Mouse (Mus musculus): ENCODE results near the gene Glrx2. TPM values are rescaled to one million over a fixed set of nuclear protein-coding genes. Genes with fewer than 3 reads are reported as not detected.
A peak's percentile ranks its signal among the peaks of the same experiment; 100 is the strongest.

Gene Glrx2
- polyA plus RNA-seq, 1 experiment = 107 TPM

GRCm38 (mm10) chr1:143739361-143740350, 23.5 kb downstream of the Glrx2 start:
- Histone ChIP-seq H3K27ac (ENCODE audit: insufficient read depth, low read length) (peak overlapping the region; percentile 88), H3K4me3 (ENCODE audit: insufficient read depth, low read length) (peak overlapping the region; percentile 43), H3K4me1 (ENCODE audit: control insufficient read depth, insufficient read depth, low read length) (peaks cover 2% of the 10 kb centered on the region; the same call in 1 of the 2 replicates)
- TF ChIP-seq CTCF (IDR thresholded peaks at IDR 0.05; ENCODE audit: extremely low read depth, insufficient read depth, low read length) (no peak), POLR2A (IDR thresholded peaks at IDR 0.05; ENCODE audit: extremely low read depth, insufficient read depth, low read length) (peak; percentile 39; the same call in 1 of the 2 replicates)

GRCm38 (mm10) chr1:143740581-143740980, 24.4 kb downstream of the Glrx2 start:
- H3K27ac ChIP-seq (ENCODE audit: insufficient read depth, low read length) = no peak overlapping the region
- TF ChIP-seq POLR2A (IDR thresholded peaks at IDR 0.05; ENCODE audit: extremely low read depth, insufficient read depth, low read length) (no peak), CTCF (IDR thresholded peaks at IDR 0.05; ENCODE audit: extremely low read depth, insufficient read depth, low read length) (no peak)
- H3K4me1 ChIP-seq (ENCODE audit: control insufficient read depth, insufficient read depth, low read length) = peaks cover 2% of the 10 kb centered on the region; the same call in 1 of the 2 replicates
- H3K4me3 ChIP-seq (ENCODE audit: insufficient read depth, low read length) = peak overlapping the region; percentile 43; the same call in 1 of the 2 replicates

- Histone ChIP-seq H3K27ac (ENCODE audit: insufficient read depth, low read length) (no peak overlapping the region), H3K4me1 (ENCODE audit: control insufficient read depth, insufficient read depth, low read length) (peaks cover 2% of the 10 kb centered on the region; the same call in 1 of the 2 replicates), H3K4me3 (ENCODE audit: insufficient read depth, low read length) (no peak overlapping the region)
- TF ChIP-seq POLR2A (IDR thresholded peaks at IDR 0.05; ENCODE audit: extremely low read depth, insufficient read depth, low read length) = no peak
- TF ChIP-seq CTCF (IDR thresholded peaks at IDR 0.05; ENCODE audit: extremely low read depth, insufficient read depth, low read length) = no peak
Observed at GRCm38 (mm10) chr1:143741331-143741730, 25.2 kb downstream of the Glrx2 start.

GRCm38 (mm10) chr1:143742186-143742585, 26.0 kb downstream of the Glrx2 start:
- Histone ChIP-seq H3K4me1 (ENCODE audit: control insufficient read depth, insufficient read depth, low read length) (peaks cover 2% of the 10 kb centered on the region; the same call in 1 of the 2 replicates), H3K4me3 (ENCODE audit: insufficient read depth, low read length) (no peak overlapping the region), H3K27ac (ENCODE audit: insufficient read depth, low read length) (no peak overlapping the region)
- TF ChIP-seq CTCF (IDR thresholded peaks at IDR 0.05; ENCODE audit: extremely low read depth, insufficient read depth, low read length) = no peak
- TF ChIP-seq POLR2A (IDR thresholded peaks at IDR 0.05; ENCODE audit: extremely low read depth, insufficient read depth, low read length) = no peak

GRCm38 (mm10) chr1:143745871-143746270, 29.7 kb downstream of the Glrx2 start:
- H3K4me1 ChIP-seq (ENCODE audit: control insufficient read depth, insufficient read depth, low read length) = peaks cover under 1% of the 10 kb centered on the region; the same call in 1 of the 2 replicates
- TF ChIP-seq CTCF (IDR thresholded peaks at IDR 0.05; ENCODE audit: extremely low read depth, insufficient read depth, low read length) (no peak), POLR2A (IDR thresholded peaks at IDR 0.05; ENCODE audit: extremely low read depth, insufficient read depth, low read length) (no peak)
- no peak overlapping the region for H3K4me3 ChIP-seq (ENCODE audit: insufficient read depth, low read length)
- H3K27ac ChIP-seq (ENCODE audit: insufficient read depth, low read length) = no peak overlapping the region

GRCm38 (mm10) chr1:143762159-143762558, 46.0 kb downstream of the Glrx2 start:
- Histone ChIP-seq H3K4me3 (ENCODE audit: insufficient read depth, low read length) (no peak overlapping the region), H3K4me1 (ENCODE audit: control insufficient read depth, insufficient read depth, low read length) (no peaks in the 10 kb centered on the region), H3K27ac (ENCODE audit: insufficient read depth, low read length) (no peak overlapping the region)
- TF ChIP-seq CTCF (IDR thresholded peaks at IDR 0.05; ENCODE audit: extremely low read depth, insufficient read depth, low read length) (no peak), POLR2A (IDR thresholded peaks at IDR 0.05; ENCODE audit: extremely low read depth, insufficient read depth, low read length) (no peak)

- no peak for TF ChIP-seq POLR2A (IDR thresholded peaks at IDR 0.05; ENCODE audit: extremely low read depth, insufficient read depth, low read length)
- no peak for TF ChIP-seq CTCF (IDR thresholded peaks at IDR 0.05; ENCODE audit: extremely low read depth, insufficient read depth, low read length)
- no peaks in the 10 kb centered on the region for H3K4me1 ChIP-seq (ENCODE audit: control insufficient read depth, insufficient read depth, low read length)
Observed at GRCm38 (mm10) chr1:143764443-143764842, 48.3 kb downstream of the Glrx2 start.

GRCm38 (mm10) chr1:143765801-143766200, 49.7 kb downstream of the Glrx2 start:
- TF ChIP-seq POLR2A (IDR thresholded peaks at IDR 0.05; ENCODE audit: extremely low read depth, insufficient read depth, low read length) (no peak), CTCF (IDR thresholded peaks at IDR 0.05; ENCODE audit: extremely low read depth, insufficient read depth, low read length) (no peak)
- no peak overlapping the region for H3K4me3 ChIP-seq (ENCODE audit: insufficient read depth, low read length)
- no peak overlapping the region for H3K27ac ChIP-seq (ENCODE audit: insufficient read depth, low read length)

More at GRCm38 (mm10) chr1:143764443-143764842, 48.3 kb downstream of the Glrx2 start:
- H3K27ac ChIP-seq (ENCODE audit: insufficient read depth, low read length) = no peak overlapping the region
- no peak overlapping the region for H3K4me3 ChIP-seq (ENCODE audit: insufficient read depth, low read length)

GRCm38 (mm10) chr1:143766238-143766637, 50.1 kb downstream of the Glrx2 start:
- H3K4me3 ChIP-seq (ENCODE audit: insufficient read depth, low read length) = no peak overlapping the region
- TF ChIP-seq POLR2A (IDR thresholded peaks at IDR 0.05; ENCODE audit: extremely low read depth, insufficient read depth, low read length) = no peak
- no peak for TF ChIP-seq CTCF (IDR thresholded peaks at IDR 0.05; ENCODE audit: extremely low read depth, insufficient read depth, low read length)
- H3K4me1 ChIP-seq (ENCODE audit: control insufficient read depth, insufficient read depth, low read length) = no peaks in the 10 kb centered on the region

More at GRCm38 (mm10) chr1:143765801-143766200, 49.7 kb downstream of the Glrx2 start:
- no peaks in the 10 kb centered on the region for H3K4me1 ChIP-seq (ENCODE audit: control insufficient read depth, insufficient read depth, low read length)

More at GRCm38 (mm10) chr1:143766238-143766637, 50.1 kb downstream of the Glrx2 start:
- no peak overlapping the region for H3K27ac ChIP-seq (ENCODE audit: insufficient read depth, low read length)

All from cortical plate, adult 2 months (tissue).